Mouse (Mus musculus): ENCODE results near the gene Zfp979. TPM values are rescaled to one million over a fixed set of nuclear protein-coding genes. Genes with fewer than 3 reads are reported as not detected.
"Not testable (repeated sequence)": the region's sequence is repeated elsewhere in the genome, so short reads cannot be mapped to it uniquely, and the experiment has no call there.

Gene Zfp979
- under 1 TPM in 1 of 2 experiments, not detected in 1; 0.31 TPM for polyA plus RNA-seq (2017; shearing (Covaris generic))

DNA sequence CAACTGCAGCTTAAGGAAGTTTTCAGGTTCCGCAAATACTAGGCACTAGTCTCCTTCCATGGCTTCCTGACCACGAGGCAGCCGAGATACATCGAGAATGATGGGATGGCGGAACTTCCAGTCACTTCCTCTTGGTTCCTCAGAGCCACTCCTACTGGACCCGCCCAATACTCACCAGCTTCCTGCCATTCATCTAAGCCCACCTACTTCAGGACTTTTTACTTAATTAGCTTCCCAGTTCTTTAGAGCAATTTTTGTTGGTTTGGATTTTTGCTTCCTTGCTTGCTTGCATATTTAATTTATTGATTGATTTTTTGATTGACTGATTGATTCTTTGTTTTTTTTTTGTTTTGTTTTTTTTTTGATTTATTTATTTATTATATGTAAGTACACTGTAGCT is at the start of gene Zfp979:
Zfp979 (minus strand) TSS at position 101 of the 400 bp plus-strand sequence.
- not testable (repeated sequence) for ATAC-seq

DNA sequence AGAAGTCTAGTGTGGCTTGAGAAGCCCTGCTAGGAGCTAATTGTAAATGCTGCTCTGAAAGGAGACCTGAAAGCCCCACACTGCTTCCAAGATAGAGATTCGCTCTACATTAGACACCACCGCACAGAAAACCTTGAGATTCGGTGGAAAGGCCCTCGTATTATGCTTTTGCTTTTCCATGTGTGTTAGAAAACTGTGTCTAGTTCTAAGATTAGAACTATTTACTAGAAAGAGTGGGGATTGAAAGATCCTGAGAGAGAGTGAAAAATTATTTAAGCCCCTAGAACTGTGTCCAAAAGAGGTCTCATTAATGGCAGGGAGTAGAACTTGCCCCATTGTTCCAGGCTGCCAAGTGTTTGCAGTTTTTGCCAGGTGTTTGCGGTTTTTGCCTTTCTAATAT is 12.9 kb upstream of the Zfp979 start:
- not testable (repeated sequence) for ATAC-seq

DNA sequence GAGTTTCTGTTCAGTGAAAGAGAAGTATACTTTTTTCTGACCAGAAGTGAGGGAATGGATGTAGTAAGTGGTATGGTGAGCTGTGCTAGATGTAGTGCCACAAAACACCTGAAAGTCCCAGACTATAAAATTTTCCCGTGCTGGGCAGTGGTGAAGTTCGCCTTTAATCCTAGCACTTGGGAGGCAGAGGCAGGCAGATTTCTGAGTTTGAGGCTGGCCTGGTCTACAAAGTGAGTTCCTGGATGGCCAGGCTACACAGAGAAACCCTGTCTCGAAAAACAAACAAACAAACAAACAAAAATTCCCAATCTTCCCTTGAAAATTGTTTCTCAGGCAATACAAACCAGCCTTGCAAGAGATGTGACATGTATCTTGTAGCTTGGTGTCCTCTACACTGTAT is 5.1 kb upstream of the Zfp979 start:
- not testable (repeated sequence) for ATAC-seq

DNA sequence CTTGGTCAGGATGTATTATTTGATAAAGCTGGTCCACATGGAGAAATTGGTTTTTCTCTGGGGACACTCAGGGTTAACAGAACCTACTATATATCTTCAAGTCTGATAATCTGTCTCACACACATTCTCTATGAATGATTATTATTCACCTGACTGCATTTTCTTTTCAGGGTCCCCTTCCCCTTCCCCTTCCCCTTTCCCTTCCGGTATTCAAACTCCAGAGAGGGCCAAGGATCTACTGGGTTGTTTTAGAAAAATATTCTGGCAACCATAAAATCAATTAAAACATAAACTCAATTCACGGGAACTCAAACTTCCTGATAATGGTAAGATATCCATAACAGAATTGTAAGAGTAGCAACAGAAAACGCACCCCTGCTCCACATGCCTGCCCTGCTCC is 381 bp downstream of the Zfp979 start:
- not testable (repeated sequence) for ATAC-seq

DNA sequence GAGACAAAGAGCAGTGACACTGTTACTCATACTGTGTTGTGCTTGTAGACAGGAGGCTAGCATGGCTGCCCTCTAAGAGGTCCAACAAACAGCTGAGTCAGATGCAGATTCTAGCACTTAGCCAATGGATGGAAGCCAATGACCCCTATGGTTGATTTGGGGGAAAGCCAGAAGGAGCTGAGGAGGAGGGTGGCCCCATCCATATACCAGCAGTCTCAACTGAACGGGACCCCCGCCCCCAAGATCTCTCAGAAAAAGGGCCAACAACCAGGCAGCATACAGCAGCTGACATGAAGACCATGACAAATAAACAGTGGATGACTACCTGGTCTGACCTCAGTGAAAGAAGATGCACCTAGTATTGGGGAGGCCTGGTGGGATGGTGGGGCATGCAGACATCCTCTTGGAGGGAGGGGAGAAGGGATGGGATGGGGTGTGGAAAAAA is 8.5 kb downstream of the Zfp979 start:
- not testable (repeated sequence) for ATAC-seq

DNA sequence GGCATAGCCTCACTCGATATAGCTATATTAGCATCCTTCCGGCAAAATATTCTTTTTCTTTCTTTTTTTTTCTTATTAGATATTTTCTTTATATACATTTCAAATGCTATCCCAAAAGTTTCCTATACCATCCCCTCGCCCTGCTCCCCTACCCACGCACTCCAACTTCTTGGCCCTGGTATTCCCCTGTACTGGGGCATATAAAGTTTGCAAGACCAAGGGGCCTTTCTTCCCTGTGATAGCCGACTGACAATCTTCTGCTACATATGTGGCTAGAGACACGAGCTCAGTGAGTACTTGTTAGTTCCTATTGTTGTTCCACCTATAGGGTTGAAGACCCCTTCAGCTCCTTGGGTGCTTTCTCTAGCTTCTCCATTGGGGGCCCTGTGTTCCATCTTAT is 35.8 kb downstream of the Zfp979 start:
- ATAC-seq = not testable (repeated sequence)

DNA sequence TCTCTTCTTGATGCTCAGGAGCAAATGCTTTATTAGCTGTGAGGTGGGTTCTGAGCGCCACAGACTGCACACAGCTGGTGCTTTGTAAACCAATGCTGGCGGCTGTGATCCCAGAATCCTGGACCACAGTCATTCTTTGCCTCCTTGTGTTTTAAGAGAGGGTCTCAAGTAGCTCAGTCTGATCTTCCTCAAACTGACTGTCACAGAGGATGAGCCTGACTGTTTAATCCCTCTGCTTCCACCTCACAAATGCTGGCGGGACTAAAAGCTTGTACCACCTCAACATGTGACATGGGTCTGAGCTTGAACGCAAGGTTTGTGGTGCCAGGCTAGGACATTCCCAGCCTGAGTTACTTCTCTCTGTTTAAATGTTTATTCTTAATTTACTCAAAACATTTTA is 36.8 kb downstream of the Zfp979 start:
- ATAC-seq = no peak

DNA sequence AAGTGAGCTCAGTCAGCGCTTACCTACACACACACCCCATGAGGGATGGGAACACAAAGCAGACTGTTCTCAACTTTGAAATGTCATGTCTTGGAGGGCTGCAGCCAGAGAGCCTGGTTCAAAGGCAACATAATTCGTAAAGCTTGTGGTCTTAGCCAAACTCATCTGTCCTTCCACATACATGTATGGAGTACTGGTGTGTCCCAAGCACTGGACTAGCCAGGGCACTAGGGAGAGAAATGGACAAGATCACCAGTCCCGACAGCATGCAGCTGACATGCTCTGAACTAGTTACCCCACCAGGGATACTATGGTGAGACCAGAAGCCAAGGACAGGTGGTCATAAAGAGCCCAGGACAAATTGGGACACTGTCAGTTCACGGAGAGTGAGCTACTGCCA is 38.5 kb downstream of the Zfp979 start:
- ATAC-seq = no peak

DNA sequence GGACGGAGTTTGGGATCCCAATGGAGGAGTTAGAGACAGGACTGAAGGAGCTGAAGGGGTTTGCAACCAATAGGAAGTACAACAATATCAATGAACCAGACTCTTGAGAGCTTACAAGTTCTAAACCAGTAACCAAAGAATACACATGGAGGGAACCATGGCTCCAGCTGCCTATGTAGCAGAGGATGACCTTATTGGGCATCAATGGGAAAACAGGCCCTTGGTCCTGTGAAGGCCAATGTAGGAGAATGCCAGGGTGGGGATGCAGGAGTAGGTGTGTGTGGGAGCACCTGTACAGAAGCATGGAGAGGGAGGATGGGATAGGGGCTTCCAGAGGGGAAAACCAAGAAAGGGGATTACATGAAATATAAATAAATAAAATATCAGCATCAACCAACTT is 40.4 kb downstream of the Zfp979 start:
- no peak for ATAC-seq

DNA sequence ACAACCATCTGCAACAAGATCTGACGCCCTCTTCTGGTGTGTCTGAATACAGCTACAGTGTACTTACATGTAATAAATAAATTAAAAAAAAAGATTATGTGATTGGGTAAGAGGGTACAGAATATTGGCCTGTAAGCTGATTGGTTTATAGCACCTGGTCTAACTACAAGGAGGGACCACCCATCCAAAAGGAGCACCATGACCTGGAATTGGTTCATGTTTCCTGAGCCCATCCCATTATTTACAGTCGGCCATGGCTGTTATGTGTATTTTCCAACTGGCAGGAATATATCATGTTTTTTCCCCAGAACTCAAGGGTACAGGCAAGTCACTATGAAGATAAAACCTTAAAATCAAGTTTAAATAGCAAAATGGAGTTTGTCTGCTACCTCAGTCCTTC is 43.5 kb downstream of the Zfp979 start:
- no peak for ATAC-seq

DNA sequence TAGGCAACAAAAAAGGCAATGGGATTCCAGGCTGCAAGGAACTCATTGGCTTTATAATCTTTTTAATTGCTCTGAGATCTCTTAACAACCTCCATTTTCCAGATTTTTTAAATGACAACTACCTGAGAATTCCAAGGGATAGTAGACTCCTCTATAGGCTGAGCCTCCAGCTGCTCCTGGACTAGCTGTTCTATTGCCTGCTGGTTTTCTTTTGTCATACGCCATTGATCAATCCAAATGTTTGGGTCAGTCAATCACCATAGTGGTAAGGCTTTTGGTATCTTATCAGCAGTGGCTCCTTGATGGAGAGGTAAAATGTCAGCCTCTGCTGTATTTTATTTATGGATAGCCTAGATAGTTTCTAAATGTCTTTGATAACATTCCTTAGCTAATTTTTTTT is 44.6 kb downstream of the Zfp979 start:
- no peak for ATAC-seq

DNA sequence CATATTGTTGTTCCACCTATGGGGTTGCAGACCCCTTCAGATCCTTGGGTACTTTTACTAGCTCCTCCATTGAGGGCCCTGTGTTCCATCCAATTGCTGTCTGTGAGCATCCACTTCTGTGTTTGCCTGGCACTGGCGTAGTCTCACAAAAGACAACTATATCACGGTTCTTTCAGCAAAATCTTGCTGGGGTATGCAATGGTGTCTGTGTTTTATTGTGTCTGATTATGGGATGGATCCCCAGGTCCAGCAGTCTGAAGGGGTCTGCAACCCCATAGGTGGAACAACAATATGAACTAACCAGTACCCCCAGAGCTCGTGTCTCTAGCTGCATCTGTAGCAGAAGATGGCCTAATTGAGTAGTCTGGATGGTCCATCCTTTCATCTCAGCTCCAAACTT is 47.7 kb downstream of the Zfp979 start:
- ATAC-seq = not testable (repeated sequence)

DNA sequence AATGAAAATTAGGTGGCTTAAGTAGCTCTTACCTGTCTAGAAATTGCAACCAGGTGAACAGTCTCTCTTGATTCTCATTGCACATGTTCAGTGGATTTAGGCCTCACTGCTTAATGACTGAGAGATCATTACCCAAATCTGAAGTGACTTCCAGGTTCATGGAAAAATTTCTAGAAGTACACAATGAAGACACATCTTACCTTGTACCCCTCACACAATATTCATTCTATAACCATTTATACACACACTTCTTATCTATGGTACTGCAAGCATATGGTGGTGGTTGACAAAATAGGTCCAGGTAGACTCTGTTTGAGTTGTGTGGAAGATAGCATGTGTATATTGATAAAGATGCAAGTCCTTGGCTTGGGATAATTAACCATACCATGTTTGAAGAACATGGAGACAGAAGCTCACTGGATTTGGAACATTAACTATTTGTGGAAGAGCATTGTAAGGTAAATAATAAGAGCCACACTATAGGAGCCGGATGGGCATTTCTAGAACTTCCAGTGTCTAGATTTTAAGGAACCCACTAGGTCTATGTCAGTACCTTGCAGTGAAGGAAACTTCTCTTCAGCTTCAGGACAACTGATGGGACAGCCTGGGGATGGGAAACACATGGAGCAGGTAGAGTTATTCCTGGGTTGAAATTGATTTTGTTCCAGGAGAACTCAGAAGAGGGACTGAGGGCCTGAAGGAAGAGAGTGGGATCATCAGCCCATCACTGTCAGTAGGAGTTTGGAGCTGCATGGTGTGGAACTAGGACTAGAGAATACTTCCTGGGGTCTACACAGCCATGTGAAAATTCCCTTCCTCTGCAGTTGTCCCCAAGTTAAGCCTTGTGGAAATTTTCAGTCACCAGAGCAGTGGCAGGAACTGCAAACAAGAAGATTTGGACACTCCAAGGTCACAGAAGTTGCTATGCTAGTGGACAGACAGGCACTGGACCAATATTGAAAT is 55.5 kb downstream of the Zfp979 start:
- peak; percentile 26 for ATAC-seq

DNA sequence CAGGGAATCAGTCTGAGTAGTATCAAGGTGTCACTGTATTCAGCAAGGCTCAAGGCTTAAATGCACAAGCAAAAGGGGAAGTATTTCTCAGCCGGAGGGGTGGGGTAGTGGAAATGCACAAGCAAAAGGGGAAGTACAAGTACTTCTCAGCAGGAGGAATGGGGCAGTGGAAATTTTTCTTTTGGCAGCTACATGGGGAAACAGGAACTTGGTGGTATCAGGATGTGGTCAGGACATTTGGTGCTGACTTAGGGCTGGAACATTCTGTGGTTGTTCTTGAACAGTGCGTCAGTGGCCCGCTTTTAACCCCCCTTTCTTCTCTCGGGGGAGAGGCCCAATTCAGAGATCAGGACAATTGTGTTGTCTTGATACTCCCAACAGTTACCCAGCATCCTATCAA is 62.9 kb downstream of the Zfp979 start:
- not testable (repeated sequence) for ATAC-seq

DNA sequence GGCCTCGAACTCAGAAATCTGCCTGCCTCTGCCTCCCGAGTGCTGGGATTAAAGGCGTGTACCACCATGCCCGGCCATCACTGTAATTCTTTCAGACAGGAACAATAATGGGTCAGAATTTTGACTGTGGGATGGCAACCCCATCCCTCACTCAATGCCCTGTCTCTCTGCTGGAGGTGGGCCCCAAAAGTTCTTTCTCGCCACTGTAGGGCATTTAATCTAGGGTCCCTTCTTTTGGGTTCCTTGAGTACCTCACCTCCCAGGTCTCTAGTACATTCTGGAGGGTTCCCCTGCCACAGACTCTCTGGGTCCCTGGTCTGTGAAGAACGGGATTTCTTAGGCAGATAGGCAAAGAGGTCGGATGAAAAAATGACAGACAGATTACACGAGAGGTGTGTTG is 71.2 kb downstream of the Zfp979 start:
- not testable (repeated sequence) for ATAC-seq

DNA sequence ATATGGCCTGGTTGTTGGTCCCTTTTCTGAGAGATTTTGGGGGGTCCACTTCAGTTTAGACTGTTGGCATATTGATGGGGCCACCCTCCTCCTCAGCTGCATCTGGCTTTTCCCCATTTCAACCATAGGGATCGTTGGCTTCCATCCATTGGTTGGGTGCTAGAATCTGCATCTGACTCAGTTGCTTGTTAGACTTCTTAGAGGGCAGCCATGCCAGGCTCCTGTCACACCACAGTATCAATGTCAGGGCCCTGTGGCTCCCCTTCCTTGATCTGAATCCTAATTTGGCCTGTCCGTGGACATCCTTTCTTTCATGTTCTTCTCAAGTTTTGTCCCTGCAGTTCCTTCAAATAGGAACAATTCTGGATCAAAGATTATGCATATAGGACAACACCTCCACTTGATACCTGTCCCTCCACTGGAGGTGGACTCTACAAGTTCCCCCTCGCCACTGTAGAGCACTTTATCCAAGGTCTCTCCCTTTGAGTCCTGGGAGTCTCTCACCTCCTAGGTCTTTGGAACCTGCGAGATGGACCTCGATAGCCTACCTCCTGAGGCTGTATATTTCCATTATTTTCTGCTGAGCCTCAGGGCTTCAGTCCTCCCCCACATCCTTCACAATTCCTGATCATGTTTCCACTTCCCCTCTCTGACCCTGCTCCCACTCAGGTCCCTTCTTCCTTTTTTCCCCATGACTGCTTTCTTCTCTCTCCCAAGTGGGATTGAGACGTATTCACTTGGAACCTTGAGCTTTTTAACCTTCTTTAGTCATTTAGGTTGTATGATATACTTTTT is 76.7 kb downstream of the Zfp979 start:
- no peak for ATAC-seq

Other genes starting within 250 kb of the Zfp979 start
- under 1 TPM; 0.52 to 0.77 TPM for gene Zfp982, start 150.1 kb downstream of the Zfp979 start, polyA plus RNA-seq (2017; shearing (Covaris generic))
- under 1 TPM; 0.18 to 0.19 TPM for gene Gm16503, start 102.3 kb downstream of the Zfp979 start, polyA plus RNA-seq (2017; shearing (Covaris generic))
- gene Zfp985, start 89.2 kb downstream of the Zfp979 start, polyA plus RNA-seq (2017; shearing (Covaris generic)) = 1 to 10 TPM in 1 of 2 experiments, under 1 TPM in 1; 0.57 to 1.3 TPM
- under 1 TPM in 1 of 2 experiments, not detected in 1; 0.35 TPM for gene Zfp534, start 60.0 kb upstream of the Zfp979 start, polyA plus RNA-seq (2017; shearing (Covaris generic))
- 10 to 100 TPM; 26.7 to 34.3 TPM for gene Zfp984, start 167.3 kb upstream of the Zfp979 start, polyA plus RNA-seq (2017; shearing (Covaris generic))
- 1 to 10 TPM; 3.3 to 7.0 TPM for gene Zfp933, start 205.9 kb upstream of the Zfp979 start, polyA plus RNA-seq (2017; shearing (Covaris generic))
- gene Miip, start 226.3 kb upstream of the Zfp979 start, polyA plus RNA-seq (2017; shearing (Covaris generic)) = 100 to 1,000 TPM in 1 of 2 experiments, 10 to 100 TPM in 1; 92.5 to 151 TPM
- 1 to 10 TPM; 2.1 to 3.8 TPM for gene Fv1, start 226.5 kb upstream of the Zfp979 start, polyA plus RNA-seq (2017; shearing (Covaris generic))

All from CD4-positive, CD25-positive, alpha-beta regulatory T cell, adult 4 months (primary cell).